Mouse (Mus musculus): ENCODE measurements around the gene Erh. TPM values are rescaled to one million over a fixed set of nuclear protein-coding genes. Genes with fewer than 3 reads are reported as not detected.

Erh gene
- polyA plus RNA-seq, 1 experiment from 2014 or later = 542 TPM

GRCm38 (mm10) chr12:80608576-80608975 is 35.6 kb downstream of the Erh start:
- H3K27ac ChIP-seq = no peak overlapping the region
- H3K27me3 ChIP-seq (ENCODE audit: poor library complexity, severe bottlenecking) = no peaks in the 10 kb centered on the region
- no peak for DNase-seq (ENCODE audit: extremely low spot score, low spot score)
- no peak overlapping the region for H3K4me3 ChIP-seq
- peaks cover 14% of the 10 kb centered on the region for H3K36me3 ChIP-seq (replicated peaks)
- H3K4me1 ChIP-seq = no peaks in the 10 kb centered on the region
- WGBS = 92% methylated on average over 1 of the region's 1 CpGs
- no peaks in the 10 kb centered on the region for H3K9me3 ChIP-seq

GRCm38 (mm10) chr12:80604218-80604617 is 39.9 kb downstream of the Erh start:
- no peak overlapping the region for H3K4me3 ChIP-seq
- H3K36me3 ChIP-seq (replicated peaks) = peaks cover 53% of the 10 kb centered on the region
- no peak for DNase-seq (ENCODE audit: extremely low spot score, low spot score)
- no peaks in the 10 kb centered on the region for H3K27me3 ChIP-seq (ENCODE audit: poor library complexity, severe bottlenecking)
- 92% methylated on average over 2 of the region's 2 CpGs for WGBS
- H3K27ac ChIP-seq = no peak overlapping the region
- H3K4me1 ChIP-seq = no peaks in the 10 kb centered on the region
- no peaks in the 10 kb centered on the region for H3K9me3 ChIP-seq

DNA sequence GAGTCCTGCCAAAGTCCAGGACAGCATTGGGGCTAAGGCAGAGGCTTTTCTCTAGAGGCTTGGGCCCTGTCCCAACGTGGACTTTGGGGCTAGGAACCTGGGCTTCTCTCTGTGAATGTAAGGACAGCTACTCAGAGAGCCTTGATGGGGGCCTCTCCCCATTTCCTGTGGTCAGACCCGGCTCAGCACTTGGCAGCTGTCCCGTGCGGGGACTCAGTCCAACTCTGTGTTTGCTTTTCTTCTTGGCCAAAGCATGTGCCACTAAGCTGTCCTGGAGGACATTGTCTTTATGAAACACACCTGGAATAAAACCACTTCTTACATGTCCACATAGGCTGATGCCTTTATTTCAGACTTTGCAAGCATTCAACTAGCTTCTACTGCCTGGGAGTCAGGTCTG is 40.6 kb downstream of the Erh start:
- H3K4me3 ChIP-seq = no peak overlapping the region
- WGBS = 82% methylated on average over 4 of the region's 4 CpGs
- H3K36me3 ChIP-seq (replicated peaks) = peaks cover 60% of the 10 kb centered on the region
- DNase-seq (ENCODE audit: extremely low spot score, low spot score) = no peak
- H3K4me1 ChIP-seq = peaks cover 4% of the 10 kb centered on the region; the same call in 1 of the 2 replicates
- H3K27ac ChIP-seq = no peak overlapping the region
- H3K27me3 ChIP-seq (ENCODE audit: poor library complexity, severe bottlenecking) = no peaks in the 10 kb centered on the region
- H3K9me3 ChIP-seq = no peaks in the 10 kb centered on the region

GRCm38 (mm10) chr12:80602432-80602831 is 41.7 kb downstream of the Erh start:
- WGBS = 95% methylated on average over 5 of the region's 5 CpGs
- H3K9me3 ChIP-seq = no peaks in the 10 kb centered on the region
- peaks cover 68% of the 10 kb centered on the region for H3K36me3 ChIP-seq (replicated peaks)
- H3K27ac ChIP-seq = no peak overlapping the region
- peaks cover 12% of the 10 kb centered on the region; the same call in 1 of the 2 replicates for H3K4me1 ChIP-seq
- H3K4me3 ChIP-seq = no peak overlapping the region
- no peak for DNase-seq (ENCODE audit: extremely low spot score, low spot score)
- no peaks in the 10 kb centered on the region for H3K27me3 ChIP-seq (ENCODE audit: poor library complexity, severe bottlenecking)

GRCm38 (mm10) chr12:80601597-80602269 is 42.4 kb downstream of the Erh start:
- H3K36me3 ChIP-seq (replicated peaks) = peaks cover 75% of the 10 kb centered on the region
- H3K27ac ChIP-seq = peak overlapping the region; percentile 40; the same call in 1 of the 2 replicates
- no peaks in the 10 kb centered on the region for H3K9me3 ChIP-seq
- 88% methylated on average over 9 of the region's 9 CpGs for WGBS
- no peaks in the 10 kb centered on the region for H3K27me3 ChIP-seq (ENCODE audit: poor library complexity, severe bottlenecking)
- H3K4me1 ChIP-seq = peaks cover 12% of the 10 kb centered on the region; the same call in 1 of the 2 replicates
- no peak overlapping the region for H3K4me3 ChIP-seq
- DNase-seq (ENCODE audit: extremely low spot score, low spot score) = no peak

DNA sequence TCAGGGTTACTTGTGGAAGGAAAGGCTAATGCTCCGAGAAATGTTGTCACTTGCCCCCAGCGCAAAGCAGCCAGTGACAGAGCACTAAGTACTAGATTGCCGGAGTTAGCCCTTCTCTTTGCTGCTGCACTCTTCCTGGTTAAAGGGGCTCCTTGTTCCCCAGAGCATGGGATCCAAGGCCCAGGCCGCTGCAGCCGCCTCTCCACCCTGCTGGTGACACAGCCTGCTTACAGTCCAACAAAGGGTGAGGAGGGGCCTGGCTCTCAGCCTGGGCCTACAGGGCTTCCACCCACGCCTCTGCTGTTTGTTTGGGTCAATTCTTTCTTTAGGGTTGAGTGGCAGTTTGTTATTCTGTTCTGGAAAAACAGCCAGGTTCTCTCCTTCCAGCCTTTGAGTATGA is 45.4 kb downstream of the Erh start:
- DNase-seq (ENCODE audit: extremely low spot score, low spot score) = no peak
- 47% methylated on average over 6 of the region's 6 CpGs for WGBS
- Histone ChIP-seq H3K9me3 (no peaks in the 10 kb centered on the region), H3K36me3 (replicated peaks) (peaks cover 87% of the 10 kb centered on the region), H3K4me1 (peaks cover 12% of the 10 kb centered on the region; the same call in 1 of the 2 replicates), H3K27ac (peak overlapping the region; percentile 25; the same call in 1 of the 2 replicates), H3K27me3 (ENCODE audit: poor library complexity, severe bottlenecking) (no peaks in the 10 kb centered on the region), H3K4me3 (no peak overlapping the region)

- Histone ChIP-seq H3K27ac (no peak overlapping the region), H3K4me3 (no peak overlapping the region), H3K4me1 (peaks cover 12% of the 10 kb centered on the region; the same call in 1 of the 2 replicates), H3K27me3 (ENCODE audit: poor library complexity, severe bottlenecking) (no peaks in the 10 kb centered on the region), H3K36me3 (replicated peaks) (peaks cover 88% of the 10 kb centered on the region), H3K9me3 (no peaks in the 10 kb centered on the region)
- DNase-seq (ENCODE audit: extremely low spot score, low spot score) = no peak
- WGBS = 50% methylated on average over 7 of the region's 7 CpGs
Observed at GRCm38 (mm10) chr12:80598236-80598635, 45.9 kb downstream of the Erh start.

GRCm38 (mm10) chr12:80595968-80596367 is 48.2 kb downstream of the Erh start:
- Histone ChIP-seq H3K27ac (no peak overlapping the region), H3K36me3 (replicated peaks) (peaks cover 84% of the 10 kb centered on the region), H3K9me3 (no peaks in the 10 kb centered on the region), H3K4me3 (no peak overlapping the region), H3K4me1 (peaks cover 12% of the 10 kb centered on the region; the same call in 1 of the 2 replicates), H3K27me3 (ENCODE audit: poor library complexity, severe bottlenecking) (no peaks in the 10 kb centered on the region)
- WGBS = 92% methylated on average over 4 of the region's 4 CpGs
- no peak for DNase-seq (ENCODE audit: extremely low spot score, low spot score)

- DNase-seq (ENCODE audit: extremely low spot score, low spot score) = no peak
- H3K9me3 ChIP-seq = no peaks in the 10 kb centered on the region
- 93% methylated on average over 4 of the region's 4 CpGs for WGBS
- no peaks in the 10 kb centered on the region for H3K27me3 ChIP-seq (ENCODE audit: poor library complexity, severe bottlenecking)
- peaks cover 12% of the 10 kb centered on the region; the same call in 1 of the 2 replicates for H3K4me1 ChIP-seq
- H3K27ac ChIP-seq = no peak overlapping the region
- peaks cover 84% of the 10 kb centered on the region for H3K36me3 ChIP-seq (replicated peaks)
- H3K4me3 ChIP-seq = no peak overlapping the region
Observed at GRCm38 (mm10) chr12:80595566-80595965, 48.6 kb downstream of the Erh start.

GRCm38 (mm10) chr12:80594781-80595180 is 49.4 kb downstream of the Erh start:
- WGBS = 93% methylated on average over 4 of the region's 4 CpGs
- Histone ChIP-seq H3K27ac (no peak overlapping the region), H3K36me3 (replicated peaks) (peaks cover 88% of the 10 kb centered on the region), H3K9me3 (no peaks in the 10 kb centered on the region), H3K27me3 (ENCODE audit: poor library complexity, severe bottlenecking) (no peaks in the 10 kb centered on the region), H3K4me3 (no peak overlapping the region), H3K4me1 (peaks cover 12% of the 10 kb centered on the region; the same call in 1 of the 2 replicates)
- no peak for DNase-seq (ENCODE audit: extremely low spot score, low spot score)

DNA sequence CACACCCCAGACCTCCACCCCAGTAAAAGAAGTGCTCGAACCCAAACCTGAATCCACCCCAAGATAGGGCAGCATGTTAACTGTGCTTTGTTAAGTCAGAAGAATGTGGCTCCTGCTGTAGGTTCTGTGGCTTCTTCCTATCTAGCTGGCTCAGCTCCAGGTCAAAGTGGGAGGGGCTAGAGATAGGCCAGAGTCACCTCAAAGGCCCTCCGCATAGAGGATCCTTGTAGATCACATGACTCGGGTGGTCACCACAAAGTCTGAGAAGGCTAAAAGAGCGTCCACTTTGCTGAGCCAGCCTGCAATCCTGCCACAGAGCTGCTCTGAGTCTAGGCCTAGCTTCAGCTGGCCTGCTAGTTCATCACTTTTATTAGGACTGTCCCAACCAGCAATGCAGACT is 50.0 kb downstream of the Erh start:
- Histone ChIP-seq H3K27me3 (ENCODE audit: poor library complexity, severe bottlenecking) (no peaks in the 10 kb centered on the region), H3K27ac (no peak overlapping the region), H3K4me1 (peaks cover 12% of the 10 kb centered on the region; the same call in 1 of the 2 replicates), H3K4me3 (no peak overlapping the region), H3K36me3 (replicated peaks) (peaks cover 88% of the 10 kb centered on the region), H3K9me3 (no peaks in the 10 kb centered on the region)
- 93% methylated on average over 4 of the region's 4 CpGs for WGBS
- DNase-seq (ENCODE audit: extremely low spot score, low spot score) = no peak

DNA sequence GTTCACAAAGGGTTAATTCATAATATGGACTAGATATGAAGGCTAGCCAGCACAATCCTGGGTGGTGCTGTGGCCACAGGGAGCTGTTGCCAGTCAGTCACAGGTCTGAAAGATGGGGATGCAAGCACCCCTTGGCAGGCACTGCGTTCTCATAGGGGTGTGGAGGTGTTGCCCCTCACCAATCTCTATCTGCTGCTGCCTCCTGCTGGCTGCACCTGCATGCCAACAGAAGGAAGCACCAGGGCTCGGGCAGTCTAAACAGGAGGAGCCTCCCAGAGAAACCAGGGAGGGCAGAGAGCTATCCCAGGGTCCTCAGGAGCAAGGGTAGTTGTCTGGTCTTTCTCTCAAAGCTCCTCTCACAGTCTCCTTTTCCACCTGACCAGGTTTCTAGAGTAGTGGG is 59.2 kb downstream of the Erh start:
- Histone ChIP-seq H3K27ac (no peak overlapping the region), H3K9me3 (no peaks in the 10 kb centered on the region), H3K4me3 (no peak overlapping the region), H3K27me3 (ENCODE audit: poor library complexity, severe bottlenecking) (no peaks in the 10 kb centered on the region), H3K36me3 (replicated peaks) (peaks cover 94% of the 10 kb centered on the region), H3K4me1 (no peaks in the 10 kb centered on the region)
- 34% methylated on average over 2 of the region's 2 CpGs for WGBS
- no peak for DNase-seq (ENCODE audit: extremely low spot score, low spot score)
